Mouse (Mus musculus) CH12.LX (cell line): ENCODE measurements around the gene Atrnl1.

ENCODE experiments used
- CTCF ChIP-seq, 2 experiments: IDR thresholded peaks in 1 of 2; conservative IDR thresholded peaks in 1 of 2; 2 replicates each; pipeline ENCODE4 v1.5.1; 2011 to 2012; ENCODE audit warnings: low read depth in 2 of 2, low read length in 2 of 2, improper control_type of control experiment in 1 of 2, inconsistent platforms in 1 of 2, mild to moderate bottlenecking in 1 of 2, moderate library complexity in 1 of 2
- EP300 ChIP-seq: IDR thresholded peaks from 2 replicates; pipeline ENCODE4 v1.6.1; 2011; ENCODE audit warnings: low read length, improper control_type of control experiment
- GABPA ChIP-seq: IDR thresholded peaks from 2 replicates; pipeline ENCODE4 v1.6.1; 2012; ENCODE audit warnings: low read depth, low read length, improper control_type of control experiment, inconsistent platforms; ENCODE audit not compliant: insufficient replicate concordance
- JUN ChIP-seq: IDR thresholded peaks from 2 replicates; pipeline ENCODE4 v1.6.1; 2011; ENCODE audit warnings: low read depth, mild to moderate bottlenecking, low read length, improper control_type of control experiment, moderate library complexity; ENCODE audit not compliant: insufficient read depth
- MAZ ChIP-seq: IDR thresholded peaks from 2 replicates; pipeline ENCODE4 v1.6.1; 2012; ENCODE audit warnings: low read depth, mild to moderate bottlenecking, inconsistent platforms, low read length, improper control_type of control experiment, moderate library complexity
- POLR2A ChIP-seq: IDR thresholded peaks from 2 replicates; pipeline ENCODE4 v1.6.1; 2011; ENCODE audit warnings: low read depth, mild to moderate bottlenecking, improper control_type of control experiment, low read length

GRCm38 (mm10) chr19:58143853-58144454, 533.1 kb downstream of the Atrnl1 start:
- TF ChIP-seq MAZ (no peak), POLR2A (no peak), JUN (no peak), EP300 (no peak), CTCF (conservative IDR thresholded peaks at IDR 0.05 in 1 of 2, IDR thresholded peaks at IDR 0.05 in 1 of 2; ENCODE audit: low read depth in 2 of 2, low read length in 2 of 2) (no peak), GABPA (no peak)
